Comparison of ENCODE assay signal across 9 mouse cellular contexts in genomic region chr11:69656617-69657461, GRCm38 (mm10). TPM values are rescaled to one million over a fixed set of nuclear protein-coding genes. Genes with fewer than 3 reads are reported as not detected.
DNase-seq lines count a peak whose midpoint lies in the region; ATAC-seq and TF ChIP-seq lines count a peak whose summit lies in the region.
"Had no signal": no experiment of that assay in that cellular context is flagged by ENCODE, and none has a peak within 500 bp of the region (broad histone marks: within the 10 kb centered on the region; RNA-seq: fewer than 3 reads in every experiment).

No protein-coding gene starts in this region.

- no peak for TF ChIP-seq EP300 in liver, postnatal 0 days (IDR thresholded peaks at IDR 0.05; ENCODE audit: low read depth)

- no peaks in the 10 kb centered on the region for H3K27me3 ChIP-seq in midbrain, embryonic 10.5 days (ENCODE audit: low read depth, poor library complexity, severe bottlenecking)
- no peaks in the 10 kb centered on the region for H3K27me3 ChIP-seq in midbrain, embryonic 16.5 days (ENCODE audit: control insufficient read depth, insufficient read depth, low read depth, low read length)
- H3K27me3 ChIP-seq in embryonic facial prominence, embryonic 10.5 days (replicated peaks; ENCODE audit: low read depth, poor library complexity, severe bottlenecking) = no peaks in the 10 kb centered on the region
- H3K27me3 ChIP-seq in hindbrain, postnatal 0 days (ENCODE audit: insufficient read depth, low read length) = no peaks in the 10 kb centered on the region
- H3K27me3 ChIP-seq in liver, postnatal 0 days (ENCODE audit: insufficient read depth, low read length) = no peaks in the 10 kb centered on the region
- no peaks in the 10 kb centered on the region for H3K27me3 ChIP-seq in splenic B cell, adult 2 months (ENCODE audit: control insufficient read depth, insufficient read depth, low read length, poor library complexity, severe bottlenecking)
- H3K27me3 ChIP-seq: neural tube, embryonic 13.5 days had no signal

- ATAC-seq in midbrain, embryonic 16.5 days = no peak
- no peak for ATAC-seq in hindbrain, postnatal 0 days
- ATAC-seq in liver, postnatal 0 days = no peak

- H3K4me2 ChIP-seq in midbrain, embryonic 16.5 days (ENCODE audit: low read length) = no peak overlapping the region
- no peak overlapping the region for H3K4me2 ChIP-seq in hindbrain, postnatal 0 days (ENCODE audit: low read depth, low read length)
- no peak overlapping the region for H3K4me2 ChIP-seq in liver, postnatal 0 days (ENCODE audit: low read depth, low read length)
- H3K4me2 ChIP-seq: neural tube, embryonic 13.5 days had no signal

- peak; percentile 65 for DNase-seq in midbrain, embryonic 10.5 days (ENCODE audit: low spot score)
- DNase-seq in R1 (ENCODE audit: low read depth, low spot score) = peak; percentile 86
- DNase-seq in embryonic facial prominence, embryonic 10.5 days (ENCODE audit: low spot score) = peak; percentile 66
- DNase-seq in hindbrain, postnatal 0 days (ENCODE audit: low spot score) = peak; percentile 86
- peak; percentile 61 for DNase-seq in liver, postnatal 0 days
- peak; percentile 79 for DNase-seq in splenic B cell, adult 2 months (ENCODE audit: low read depth, low spot score)
- no peak for DNase-seq in frontal cortex, postnatal 10 days (ENCODE audit: low spot score in 2 of 2)

- peaks cover 49% of the 10 kb centered on the region for H3K4me1 ChIP-seq in midbrain, embryonic 10.5 days
- H3K4me1 ChIP-seq in midbrain, embryonic 16.5 days (ENCODE audit: control insufficient read depth, insufficient read depth, low read length) = peaks cover 15% of the 10 kb centered on the region
- H3K4me1 ChIP-seq in embryonic facial prominence, embryonic 10.5 days = peaks cover 50% of the 10 kb centered on the region
- H3K4me1 ChIP-seq in hindbrain, postnatal 0 days (ENCODE audit: insufficient read depth, low read length) = no peaks in the 10 kb centered on the region
- H3K4me1 ChIP-seq in liver, postnatal 0 days (ENCODE audit: insufficient read depth) = peaks cover 14% of the 10 kb centered on the region

- TF ChIP-seq CTCF in hindbrain, postnatal 0 days (IDR thresholded peaks at IDR 0.05; ENCODE audit: low read depth) = peak; percentile 88
- peak; percentile 92 for TF ChIP-seq CTCF in liver, postnatal 0 days (IDR thresholded peaks at IDR 0.05; ENCODE audit: low read depth)

- WGBS in midbrain, embryonic 10.5 days = 83% methylated on average over 10 of the region's 10 CpGs
- 81% methylated on average over 10 of the region's 10 CpGs for WGBS in midbrain, embryonic 16.5 days
- WGBS in embryonic facial prominence, embryonic 10.5 days = 81% methylated on average over 10 of the region's 10 CpGs
- whole genome bisulfite sequencing in hindbrain, postnatal 0 days = 83% methylated on average over 10 of the region's 10 CpGs
- 68% methylated on average over 10 of the region's 10 CpGs for WGBS in liver, postnatal 0 days (ENCODE audit: insufficient replicate concordance)

- no peak overlapping the region for H3K27ac ChIP-seq in midbrain, embryonic 10.5 days (replicated peaks)
- H3K27ac ChIP-seq in midbrain, embryonic 16.5 days (ENCODE audit: low read length) = no peak overlapping the region
- H3K27ac ChIP-seq in embryonic facial prominence, embryonic 10.5 days (replicated peaks) = peak overlapping the region; percentile 55
- H3K27ac ChIP-seq in hindbrain, postnatal 0 days = no peak overlapping the region
- no peak overlapping the region for H3K27ac ChIP-seq in liver, postnatal 0 days (ENCODE audit: low read depth)

- H3K9ac ChIP-seq in midbrain, embryonic 16.5 days (ENCODE audit: low read depth, low read length) = no peak overlapping the region
- H3K9ac ChIP-seq in hindbrain, postnatal 0 days (replicated peaks; ENCODE audit: low read length) = 0 out of 2 replicates have a peak overlapping the region, but pooled peaks have one; percentile 17
- H3K9ac ChIP-seq in liver, postnatal 0 days (replicated peaks) = no peak overlapping the region

- H3K36me3 ChIP-seq in midbrain, embryonic 10.5 days = peaks cover 83% of the 10 kb centered on the region
- peaks cover 24% of the 10 kb centered on the region for H3K36me3 ChIP-seq in midbrain, embryonic 16.5 days (ENCODE audit: control insufficient read depth, insufficient read depth, low read length)
- H3K36me3 ChIP-seq in embryonic facial prominence, embryonic 10.5 days (replicated peaks) = peaks cover 80% of the 10 kb centered on the region
- H3K36me3 ChIP-seq in hindbrain, postnatal 0 days (ENCODE audit: insufficient read depth, low read length) = peaks cover 27% of the 10 kb centered on the region
- H3K36me3 ChIP-seq in liver, postnatal 0 days (replicated peaks; ENCODE audit: insufficient read depth, low read length) = peaks cover 43% of the 10 kb centered on the region
- H3K36me3 ChIP-seq in splenic B cell, adult 2 months (ENCODE audit: control insufficient read depth, insufficient read depth, low read length, poor library complexity, severe bottlenecking) = peaks cover 2% of the 10 kb centered on the region

- H3K9me3 ChIP-seq in midbrain, embryonic 10.5 days (replicated peaks) = no peaks in the 10 kb centered on the region
- H3K9me3 ChIP-seq in midbrain, embryonic 16.5 days (replicated peaks; ENCODE audit: control insufficient read depth, low read length, poor library complexity, severe bottlenecking) = no peaks in the 10 kb centered on the region
- H3K9me3 ChIP-seq in embryonic facial prominence, embryonic 10.5 days = no peaks in the 10 kb centered on the region
- no peaks in the 10 kb centered on the region for H3K9me3 ChIP-seq in hindbrain, postnatal 0 days (ENCODE audit: low read length)
- no peaks in the 10 kb centered on the region for H3K9me3 ChIP-seq in liver, postnatal 0 days (ENCODE audit: low read length)
- H3K9me3 ChIP-seq: neural tube, embryonic 13.5 days had no signal

- peak overlapping the region; percentile 11; the same call in 1 of the 2 replicates for H3K4me3 ChIP-seq in midbrain, embryonic 10.5 days
- H3K4me3 ChIP-seq in midbrain, embryonic 16.5 days (ENCODE audit: low read depth, low read length) = no peak overlapping the region
- peak overlapping the region; percentile 11; the same call in 1 of the 2 replicates for H3K4me3 ChIP-seq in embryonic facial prominence, embryonic 10.5 days
- no peak overlapping the region for H3K4me3 ChIP-seq in hindbrain, postnatal 0 days (ENCODE audit: low read length)
- H3K4me3 ChIP-seq in liver, postnatal 0 days (ENCODE audit: low read depth, low read length) = no peak overlapping the region
- H3K4me3 ChIP-seq: neural tube, embryonic 13.5 days had no signal

RNA-seq across cellular contexts. Expression of gene Sox15, which starts 1.7 kb away (rescaled TPM):
- polyA plus RNA-seq in midbrain, embryonic 10.5 days (2016; fragmentation: Nextera tagmentation; extraction: Ambion mirVana) = 0.16 TPM in 1 of 2 replicates, not detected in the other
- polyA plus RNA-seq in midbrain, embryonic 16.5 days (2015; fragmentation: Nextera tagmentation; extraction: Ambion mirVana) = not detected in 2 replicates
- polyA plus RNA-seq in embryonic facial prominence, embryonic 10.5 days (2016; fragmentation: Nextera tagmentation; extraction: Ambion mirVana) = 0.17 TPM in 1 of 2 replicates, not detected in the other
- total RNA-seq in hindbrain, postnatal 0 days (2014; rRNA removed) = not detected in 2 replicates
- polyA plus RNA-seq in hindbrain, postnatal 0 days (2015; fragmentation: Nextera tagmentation; extraction: Ambion mirVana) = 0.35 and 0.40 TPM in 2 replicates
- 0.13 TPM in 1 of 2 replicates, not detected in the other for polyA plus RNA-seq in liver, postnatal 0 days (2015; fragmentation: Nextera tagmentation; extraction: Ambion mirVana)
- polyA plus RNA-seq: neural tube, embryonic 13.5 days had no signal

RNA-seq across cellular contexts. Expression of gene Mpdu1, which starts 5.6 kb away (rescaled TPM):
- 85.1 and 86.2 TPM in 2 replicates for polyA plus RNA-seq in midbrain, embryonic 10.5 days (2016; fragmentation: Nextera tagmentation; extraction: Ambion mirVana)
- 101 and 104 TPM in 2 replicates for polyA plus RNA-seq in midbrain, embryonic 16.5 days (2015; fragmentation: Nextera tagmentation; extraction: Ambion mirVana)
- 64.9 and 67.2 TPM in 2 replicates for polyA plus RNA-seq in embryonic facial prominence, embryonic 10.5 days (2016; fragmentation: Nextera tagmentation; extraction: Ambion mirVana)
- 141 and 256 TPM in 2 replicates for total RNA-seq in hindbrain, postnatal 0 days (2014; rRNA removed)
- 122 and 124 TPM in 2 replicates for polyA plus RNA-seq in hindbrain, postnatal 0 days (2015; fragmentation: Nextera tagmentation; extraction: Ambion mirVana)
- polyA plus RNA-seq in liver, postnatal 0 days (2015; fragmentation: Nextera tagmentation; extraction: Ambion mirVana) = 36.9 and 41.0 TPM in 2 replicates

RNA-seq across cellular contexts. Expression of gene Cd68, which starts 9.1 kb away (rescaled TPM):
- 7.0 and 7.4 TPM in 2 replicates for polyA plus RNA-seq in midbrain, embryonic 10.5 days (2016; fragmentation: Nextera tagmentation; extraction: Ambion mirVana)
- 6.4 and 9.7 TPM in 2 replicates for polyA plus RNA-seq in midbrain, embryonic 16.5 days (2015; fragmentation: Nextera tagmentation; extraction: Ambion mirVana)
- 5.3 and 7.3 TPM in 2 replicates for polyA plus RNA-seq in embryonic facial prominence, embryonic 10.5 days (2016; fragmentation: Nextera tagmentation; extraction: Ambion mirVana)
- total RNA-seq in hindbrain, postnatal 0 days (2014; rRNA removed) = 6.0 and 7.5 TPM in 2 replicates
- polyA plus RNA-seq in hindbrain, postnatal 0 days (2015; fragmentation: Nextera tagmentation; extraction: Ambion mirVana) = 10.5 and 12.0 TPM in 2 replicates
- 30.1 and 32.5 TPM in 2 replicates for polyA plus RNA-seq in liver, postnatal 0 days (2015; fragmentation: Nextera tagmentation; extraction: Ambion mirVana)

RNA-seq across cellular contexts. Expression of gene Eif4a1, which starts 15.4 kb away (rescaled TPM):
- 710 and 716 TPM in 2 replicates for polyA plus RNA-seq in midbrain, embryonic 10.5 days (2016; fragmentation: Nextera tagmentation; extraction: Ambion mirVana)
- 477 and 496 TPM in 2 replicates for polyA plus RNA-seq in midbrain, embryonic 16.5 days (2015; fragmentation: Nextera tagmentation; extraction: Ambion mirVana)
- polyA plus RNA-seq in embryonic facial prominence, embryonic 10.5 days (2016; fragmentation: Nextera tagmentation; extraction: Ambion mirVana) = 780 and 781 TPM in 2 replicates
- 696 and 745 TPM in 2 replicates for total RNA-seq in hindbrain, postnatal 0 days (2014; rRNA removed)
- 427 and 463 TPM in 2 replicates for polyA plus RNA-seq in hindbrain, postnatal 0 days (2015; fragmentation: Nextera tagmentation; extraction: Ambion mirVana)
- 199 and 203 TPM in 2 replicates for polyA plus RNA-seq in liver, postnatal 0 days (2015; fragmentation: Nextera tagmentation; extraction: Ambion mirVana)

RNA-seq across cellular contexts. Expression of gene Fxr2, which starts 24.0 kb away (rescaled TPM):
- 36.2 and 39.1 TPM in 2 replicates for polyA plus RNA-seq in midbrain, embryonic 10.5 days (2016; fragmentation: Nextera tagmentation; extraction: Ambion mirVana)
- 33.3 and 37.3 TPM in 2 replicates for polyA plus RNA-seq in midbrain, embryonic 16.5 days (2015; fragmentation: Nextera tagmentation; extraction: Ambion mirVana)
- 45.2 and 45.5 TPM in 2 replicates for polyA plus RNA-seq in embryonic facial prominence, embryonic 10.5 days (2016; fragmentation: Nextera tagmentation; extraction: Ambion mirVana)
- 68.5 and 79.6 TPM in 2 replicates for total RNA-seq in hindbrain, postnatal 0 days (2014; rRNA removed)
- polyA plus RNA-seq in hindbrain, postnatal 0 days (2015; fragmentation: Nextera tagmentation; extraction: Ambion mirVana) = 23.3 and 28.8 TPM in 2 replicates
- 6.8 TPM in 2 replicates for polyA plus RNA-seq in liver, postnatal 0 days (2015; fragmentation: Nextera tagmentation; extraction: Ambion mirVana)

Comparison
In these comparisons a context has a peak if more than half of its experiments do, and no peak if none do; other contexts are left out.
1. H3K4me3 ChIP-seq: peak in midbrain, embryonic 10.5 days (single experiment) and embryonic facial prominence, embryonic 10.5 days (single experiment); none in midbrain, embryonic 16.5 days (single experiment), hindbrain, postnatal 0 days (single experiment) and liver, postnatal 0 days (single experiment).
2. DNase-seq: peak in midbrain, embryonic 10.5 days (single experiment), R1 (single experiment), embryonic facial prominence, embryonic 10.5 days (single experiment), hindbrain, postnatal 0 days (single experiment), liver, postnatal 0 days (single experiment) and splenic B cell, adult 2 months (single experiment); none in frontal cortex, postnatal 10 days (0 of 2).